Comparison of ENCODE assay signal across 9 mouse cellular contexts in genomic region chr6:119395421-119396308, GRCm38 (mm10). TPM values are rescaled to one million over a fixed set of nuclear protein-coding genes. Genes with fewer than 3 reads are reported as not detected.
A peak's percentile ranks its signal among the peaks of the same experiment; 100 is the strongest.
DNase-seq lines count a peak whose midpoint lies in the region; ATAC-seq and TF ChIP-seq lines count a peak whose summit lies in the region.
"Had no signal": no experiment of that assay in that cellular context is flagged by ENCODE, and none has a peak within 500 bp of the region (broad histone marks: within the 10 kb centered on the region; RNA-seq: fewer than 3 reads in every experiment).

No protein-coding gene starts in this region.

- H3K4me2 ChIP-seq in heart, embryonic 13.5 days, result no peak overlapping the region
- no peak overlapping the region for H3K4me2 ChIP-seq in hindbrain, embryonic 16.5 days (ENCODE audit: low read length)

- DNase-seq in heart, adult 8-10 months (ENCODE audit: low spot score), result no peak
- DNase-seq in CD4-positive, CD25-positive, alpha-beta regulatory T cell, adult 2 months (ENCODE audit: low read depth, low spot score), result peak; percentile 59
- no peak for DNase-seq in left cerebral cortex, adult 8-10 months (ENCODE audit: low spot score in 2 of 2)
- DNase-seq in right cerebral cortex, postnatal 36 days (ENCODE audit: low spot score in 2 of 2), result no peak
- DNase-seq: embryo, embryonic 11 days had no signal

- H3K9me3 ChIP-seq in heart, embryonic 13.5 days, result no peaks in the 10 kb centered on the region
- no peaks in the 10 kb centered on the region for H3K9me3 ChIP-seq in hindbrain, embryonic 16.5 days (ENCODE audit: control insufficient read depth, low read length)

- no peaks in the 10 kb centered on the region for H3K27me3 ChIP-seq in heart, embryonic 13.5 days (replicated peaks)
- H3K27me3 ChIP-seq in small intestine, adult 2 months (ENCODE audit: control insufficient read depth, insufficient read depth, low read length), result no peaks in the 10 kb centered on the region
- no peaks in the 10 kb centered on the region for H3K27me3 ChIP-seq in hindbrain, embryonic 16.5 days (replicated peaks; ENCODE audit: control insufficient read depth, insufficient read depth, low read length)

- TF ChIP-seq CTCF in small intestine, adult 2 months (IDR thresholded peaks at IDR 0.05; ENCODE audit: extremely low read depth, insufficient read length, insufficient replicate concordance, low read depth, low read length), result no peak

- peak overlapping the region; percentile 24; the same call in 1 of the 2 replicates for H3K27ac ChIP-seq in heart, embryonic 13.5 days (replicated peaks)
- H3K27ac ChIP-seq in small intestine, adult 2 months (ENCODE audit: insufficient read depth, low read depth, low read length), result peak overlapping the region; percentile 84
- H3K27ac ChIP-seq in hindbrain, embryonic 16.5 days (ENCODE audit: low read depth, low read length), result no peak overlapping the region

- WGBS in heart, embryonic 13.5 days, result 75% methylated on average over 14 of the region's 14 CpGs
- WGBS in small intestine, adult 2 months, result 17% methylated on average over 14 of the region's 14 CpGs
- 87% methylated on average over 14 of the region's 14 CpGs for WGBS in hindbrain, embryonic 16.5 days

- no peak for ATAC-seq in heart, embryonic 13.5 days (ENCODE audit: extremely low read depth, insufficient number of reproducible peaks, low FRiP score, low TSS enrichment)
- ATAC-seq in inflammation-experienced regulatory T-cells, adult 6 months, result peak; percentile 79
- no peak for ATAC-seq in hindbrain, embryonic 16.5 days

- no peaks in the 10 kb centered on the region for H3K36me3 ChIP-seq in heart, embryonic 13.5 days
- H3K36me3 ChIP-seq in small intestine, adult 2 months (ENCODE audit: control insufficient read depth, insufficient read depth, low read length), result peaks cover 11% of the 10 kb centered on the region
- H3K36me3 ChIP-seq in hindbrain, embryonic 16.5 days (ENCODE audit: control insufficient read depth, insufficient read depth, low read length), result no peaks in the 10 kb centered on the region

- TF ChIP-seq POLR2A in small intestine, adult 2 months (IDR thresholded peaks at IDR 0.05; ENCODE audit: low read depth, low read length), result no peak

- H3K4me3 ChIP-seq in heart, embryonic 13.5 days, result no peak overlapping the region
- H3K4me3 ChIP-seq in small intestine, adult 2 months (ENCODE audit: low read depth, low read length), result no peak overlapping the region
- H3K4me3 ChIP-seq in hindbrain, embryonic 16.5 days (ENCODE audit: low read length), result no peak overlapping the region

- peaks cover 12% of the 10 kb centered on the region for H3K4me1 ChIP-seq in heart, embryonic 13.5 days
- H3K4me1 ChIP-seq in small intestine, adult 2 months (ENCODE audit: control insufficient read depth, insufficient read depth, insufficient read length, low read length), result peaks cover 10% of the 10 kb centered on the region; the same call in 1 of the 2 replicates
- H3K4me1 ChIP-seq in hindbrain, embryonic 16.5 days (ENCODE audit: control insufficient read depth, insufficient read depth, low read depth, low read length), result no peaks in the 10 kb centered on the region

- H3K9ac ChIP-seq in heart, embryonic 13.5 days, result 0 out of 2 replicates have a peak overlapping the region, but pooled peaks have one; percentile 28
- H3K9ac ChIP-seq in hindbrain, embryonic 16.5 days (ENCODE audit: low read depth, low read length), result no peak overlapping the region

RNA-seq across cellular contexts. Expression of gene Adipor2, which starts 21.8 kb away (rescaled TPM):
- 25.2 and 33.6 TPM in 2 replicates for polyA plus RNA-seq in heart, embryonic 13.5 days (2015; fragmentation: Nextera tagmentation; extraction: Ambion mirVana)
- 10 to 100 TPM; 53.7 to 69.1 (median 61.2) TPM for total RNA-seq in heart, adult 8-10 months (2022)
- polyA plus RNA-seq in inflammation-experienced regulatory T-cells, adult 6 months (2017; shearing (Covaris generic)), result 1 to 10 TPM; 9.3 to 9.7 (median 9.4) TPM
- 43.4 and 112 TPM in 2 replicates for polyA plus RNA-seq in small intestine, adult 2 months (2012; rRNA removed)
- total RNA-seq in left cerebral cortex, adult 8-10 months (2022), result 10 to 100 TPM; 41.3 to 48.9 (median 44.7) TPM
- polyA plus RNA-seq in hindbrain, embryonic 16.5 days (2015; fragmentation: Nextera tagmentation; extraction: Ambion mirVana), result 34.8 and 37.0 TPM in 2 replicates
